Mouse (Mus musculus) kidney, adult 2 months (tissue): ENCODE measurements around the gene Tln2. TPM values are rescaled to one million over a fixed set of nuclear protein-coding genes. Genes with fewer than 3 reads are reported as not detected.

Experiments
- DNase-seq: peaks from one replicate; pipeline ENCODE4 v3.0.0; 2021
- H3K27ac ChIP-seq: fragments of 200-500 bp; 2 replicates; pipeline ENCODE4 v1.5.1; 2012; ENCODE audit warnings: low read depth, low read length, control low read depth, inconsistent platforms; ENCODE audit not compliant: insufficient read depth
- H3K27me3 ChIP-seq: fragments of 200-500 bp; replicated peaks from 2 replicates; pipeline ENCODE4 v1.6.1; 2012; ENCODE audit warnings: mild to moderate bottlenecking, moderate library complexity, low read length, inconsistent platforms; ENCODE audit not compliant: control insufficient read depth, insufficient read depth
- H3K36me3 ChIP-seq: fragments of 200-500 bp; 2 replicates; pipeline ENCODE4 v1.6.1; 2012; ENCODE audit warnings: mild to moderate bottlenecking, moderate library complexity, low read length, inconsistent platforms; ENCODE audit not compliant: control insufficient read depth, insufficient read depth
- H3K4me1 ChIP-seq: fragments of 200-500 bp; 2 replicates; pipeline ENCODE4 v1.6.1; 2011; ENCODE audit warnings: low read length; ENCODE audit not compliant: control insufficient read depth, insufficient read depth
- H3K4me3 ChIP-seq: fragments of 200-500 bp; 2 replicates; pipeline ENCODE4 v1.5.1; 2011; ENCODE audit warnings: mild to moderate bottlenecking, low read depth, low read length, control low read depth; ENCODE audit not compliant: insufficient read depth
- CTCF ChIP-seq: fragments of 200-500 bp; conservative IDR thresholded peaks from 2 replicates; pipeline ENCODE4 v1.5.1; 2011; ENCODE audit warnings: low read depth, mild to moderate bottlenecking, control low read depth, low read length, moderate library complexity, mixed read lengths; ENCODE audit not compliant: insufficient read depth, insufficient read length
- POLR2A ChIP-seq: fragments of 200-500 bp; IDR thresholded peaks from one replicate; pipeline ENCODE4 v1.6.1; 2011; ENCODE audit warnings: low read depth, low read length, control low read depth
- whole genome bisulfite sequencing: fragments of 180-500 bp; shearing (Covaris S2); methylation state at CpG from one replicate; pipeline ENCODE4 v1.1.7; 2018; 5-methylcytosine and 5-hydroxymethylcytosine counted together
- polyA plus RNA-seq: library from polyadenylated mRNA; depleted of rRNA; stranded (reverse); fragments of >200 nt; gene quantifications from 2 replicates; pipeline ENCODE4 v1.2.3, GENCODE M21; 2012

The Tln2 gene
- polyA plus RNA-seq, 1 experiment: 113 TPM

DNA sequence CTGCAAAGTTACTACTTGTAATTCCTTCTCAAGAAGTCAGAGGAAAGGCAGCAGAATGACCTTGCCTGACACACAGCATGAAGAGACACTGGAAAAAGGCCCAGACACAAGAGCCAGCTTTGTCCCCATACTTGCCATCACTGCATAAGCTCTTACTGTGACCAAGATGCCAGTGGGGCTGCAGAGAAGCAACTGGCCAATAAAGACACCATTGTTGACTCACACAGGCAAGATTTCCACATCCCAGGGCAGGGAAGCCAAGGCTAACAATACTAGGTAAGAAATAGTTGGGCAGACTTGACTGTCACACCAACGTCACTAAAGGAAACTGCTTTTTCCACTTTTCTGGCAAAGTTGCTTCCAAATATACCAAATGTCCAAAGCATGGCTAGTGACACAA lies 20.0 kb upstream of the Tln2 start:
- no peak for DNase-seq
- H3K4me1 ChIP-seq: peaks cover 10% of the 10 kb centered on the region
- H3K4me3 ChIP-seq: no peak overlapping the region
- WGBS: 81% methylated on average over 1 of the region's 1 CpGs
- H3K27ac ChIP-seq: no peak overlapping the region
- H3K27me3 ChIP-seq: no peaks in the 10 kb centered on the region
- TF ChIP-seq POLR2A (no peak), CTCF (no peak)
- H3K36me3 ChIP-seq: no peaks in the 10 kb centered on the region

DNA sequence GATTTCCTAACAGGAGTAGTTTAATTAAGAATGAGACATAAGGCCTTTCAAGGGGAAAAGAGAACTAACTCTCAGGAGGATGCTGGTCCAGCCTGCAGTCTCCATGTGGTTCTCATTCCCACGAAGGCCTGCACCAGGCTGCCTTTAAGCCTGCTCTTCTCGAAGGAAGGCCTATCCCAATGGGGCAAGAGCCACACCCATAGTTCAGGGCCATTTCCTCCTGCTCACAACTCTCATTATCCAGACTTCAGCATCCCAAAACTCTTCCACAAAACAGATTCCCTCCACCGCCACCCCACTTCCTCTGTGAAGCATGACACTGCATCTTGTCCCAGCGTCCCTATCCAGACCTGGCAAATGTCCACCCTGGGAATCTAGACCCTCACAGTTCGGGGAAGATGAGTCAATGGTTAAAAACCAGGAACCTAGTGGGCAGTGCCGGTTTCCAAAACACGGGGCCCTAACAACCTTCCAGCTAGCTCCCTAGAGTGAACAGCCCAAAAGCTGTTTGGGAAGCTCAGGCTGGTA lies 15.3 kb upstream of the Tln2 start:
- Histone ChIP-seq H3K4me3 (no peak overlapping the region), H3K27me3 (no peaks in the 10 kb centered on the region), H3K27ac (0 out of 2 replicates have a peak overlapping the region, but pooled peaks have one; percentile 27), H3K4me1 (peaks cover 5% of the 10 kb centered on the region), H3K36me3 (no peaks in the 10 kb centered on the region)
- DNase-seq: no peak
- no peak for TF ChIP-seq POLR2A
- no peak for TF ChIP-seq CTCF
- 61% methylated on average over 7 of the region's 7 CpGs for WGBS

DNA sequence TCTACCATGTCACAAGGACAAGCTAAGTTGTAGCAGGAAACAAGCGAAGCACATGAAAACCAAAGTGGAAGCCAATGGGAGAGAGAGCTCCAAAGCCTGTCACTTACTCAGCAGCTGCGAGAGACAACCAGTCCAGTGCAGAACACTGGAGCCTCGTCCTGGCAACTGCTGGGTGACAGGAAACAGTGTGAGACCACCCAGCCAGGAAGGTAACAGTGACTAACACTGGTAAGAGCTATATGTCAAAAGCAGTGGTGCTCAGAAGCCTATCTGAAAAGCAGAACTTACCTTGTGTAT lies 14.1 kb upstream of the Tln2 start:
- H3K27me3 ChIP-seq: no peaks in the 10 kb centered on the region
- H3K4me3 ChIP-seq: no peak overlapping the region
- DNase-seq: no peak
- peaks cover 5% of the 10 kb centered on the region for H3K4me1 ChIP-seq
- 55% methylated on average over 3 of the region's 3 CpGs for WGBS
- no peaks in the 10 kb centered on the region for H3K36me3 ChIP-seq
- no peak overlapping the region for H3K27ac ChIP-seq
- no peak for TF ChIP-seq POLR2A
- no peak for TF ChIP-seq CTCF

DNA sequence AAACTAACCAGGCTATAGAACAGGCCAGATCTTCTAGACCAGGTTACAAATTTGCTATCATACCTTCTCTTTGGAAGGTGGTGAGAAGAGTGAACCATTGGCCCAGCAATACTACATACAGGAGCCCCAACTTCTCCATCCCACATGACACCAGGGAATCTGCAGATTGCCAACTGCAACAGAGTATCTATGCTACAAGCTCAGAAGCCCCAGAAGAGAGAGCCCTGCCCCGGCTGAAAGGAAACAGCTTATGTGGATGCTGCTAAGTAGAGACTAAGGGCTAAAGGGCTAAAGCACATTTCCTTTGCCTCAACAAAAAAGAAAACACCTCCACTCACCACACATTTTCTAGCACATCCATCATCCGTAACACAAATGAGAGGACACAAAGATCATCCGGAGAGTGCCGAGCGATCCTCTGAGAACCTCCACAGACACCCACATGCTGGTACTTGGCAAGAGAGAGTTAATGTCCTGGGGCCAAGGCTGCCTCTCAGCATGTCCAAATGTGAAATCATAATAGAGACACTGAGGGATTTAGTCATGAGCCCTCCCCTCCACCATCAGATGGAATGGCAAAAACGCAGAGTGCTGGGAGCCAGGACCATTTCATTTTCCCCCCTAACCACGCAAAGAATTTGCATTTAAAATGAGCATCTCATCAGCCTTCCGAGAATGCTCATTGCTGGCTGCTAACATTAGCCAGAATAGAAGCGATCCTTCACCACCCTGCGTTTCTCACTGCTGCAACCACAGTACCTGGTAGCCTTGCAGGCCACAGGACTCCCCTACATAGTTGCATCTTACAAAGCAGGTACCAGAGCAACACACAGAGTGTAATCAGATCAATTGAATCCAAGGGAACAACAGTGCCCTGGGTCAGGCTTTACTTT lies 13.5 kb upstream of the Tln2 start:
- WGBS: 52% methylated on average over 10 of the region's 10 CpGs
- peaks cover 5% of the 10 kb centered on the region for H3K4me1 ChIP-seq
- DNase-seq: peak; percentile 10
- H3K36me3 ChIP-seq: no peaks in the 10 kb centered on the region
- no peaks in the 10 kb centered on the region for H3K27me3 ChIP-seq
- TF ChIP-seq POLR2A (no peak), CTCF (no peak)
- H3K4me3 ChIP-seq: no peak overlapping the region
- H3K27ac ChIP-seq: no peak overlapping the region

DNA sequence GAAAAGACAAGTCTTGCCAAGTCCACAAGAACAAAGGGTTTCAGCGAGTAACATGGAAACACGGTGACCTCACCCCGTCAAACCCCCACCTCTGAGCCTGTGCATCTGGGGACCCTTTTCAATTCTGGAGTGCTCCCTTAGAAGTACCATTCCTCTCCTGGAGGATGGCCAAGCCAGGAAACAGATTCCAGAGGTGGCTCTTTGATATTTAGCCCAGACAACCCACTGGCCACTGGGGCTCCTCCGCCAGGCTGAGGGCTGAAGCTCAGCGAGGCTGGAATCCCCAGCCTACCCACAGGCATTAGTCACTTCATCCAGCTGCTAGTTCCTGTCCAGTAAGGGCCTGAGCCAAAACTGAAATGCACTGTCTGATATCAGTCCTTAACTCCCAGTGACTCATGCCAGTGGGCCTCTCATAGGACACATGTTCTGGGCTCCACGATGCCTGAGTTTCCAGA lies 6.3 kb upstream of the Tln2 start:
- no peak for TF ChIP-seq POLR2A
- Histone ChIP-seq H3K36me3 (no peaks in the 10 kb centered on the region), H3K4me3 (no peak overlapping the region), H3K4me1 (no peaks in the 10 kb centered on the region), H3K27ac (no peak overlapping the region), H3K27me3 (no peaks in the 10 kb centered on the region)
- WGBS: 64% methylated on average over 6 of the region's 6 CpGs
- DNase-seq: peak; percentile 8

DNA sequence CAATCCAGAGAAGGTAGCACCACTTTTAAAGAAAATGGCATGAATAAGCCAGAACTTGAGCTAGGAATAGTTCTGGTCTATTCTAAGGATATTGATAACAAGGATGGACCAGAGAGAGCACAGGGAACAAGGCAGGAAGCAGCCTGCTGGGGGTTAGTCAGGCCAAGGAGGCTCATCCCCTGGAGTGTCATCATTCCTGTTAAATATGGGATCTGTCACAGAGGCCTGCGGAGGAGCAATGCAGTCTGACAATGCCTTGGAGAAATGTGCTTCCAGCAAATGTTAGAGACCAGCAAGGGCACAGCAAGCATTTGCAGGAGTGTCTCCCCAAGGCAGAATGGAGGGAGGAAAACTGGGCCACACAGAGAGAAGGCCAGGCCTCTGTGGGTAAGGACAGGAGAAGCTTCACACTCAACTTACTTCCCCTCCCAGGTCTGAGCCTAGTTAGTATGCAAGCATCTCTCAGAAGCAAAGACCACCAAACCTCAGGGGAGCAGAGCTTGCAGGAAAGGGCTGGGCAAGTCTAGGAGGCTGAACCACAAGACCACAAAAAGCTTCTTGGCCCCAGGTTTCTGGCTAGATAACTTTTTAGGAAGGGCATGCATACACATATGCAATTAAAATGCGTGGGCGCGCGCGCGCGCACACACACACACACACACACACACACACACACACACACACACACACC lies 9.5 kb downstream of the Tln2 start:
- 0 out of 2 replicates have a peak, but pooled peaks cover 3% of the 10 kb centered on the region for H3K4me1 ChIP-seq
- DNase-seq: no peak
- H3K4me3 ChIP-seq: no peak overlapping the region
- no peaks in the 10 kb centered on the region for H3K36me3 ChIP-seq
- WGBS: 86% methylated on average over 8 of the region's 8 CpGs
- no peaks in the 10 kb centered on the region for H3K27me3 ChIP-seq
- H3K27ac ChIP-seq: no peak overlapping the region
- TF ChIP-seq POLR2A: no peak
- TF ChIP-seq CTCF: no peak

DNA sequence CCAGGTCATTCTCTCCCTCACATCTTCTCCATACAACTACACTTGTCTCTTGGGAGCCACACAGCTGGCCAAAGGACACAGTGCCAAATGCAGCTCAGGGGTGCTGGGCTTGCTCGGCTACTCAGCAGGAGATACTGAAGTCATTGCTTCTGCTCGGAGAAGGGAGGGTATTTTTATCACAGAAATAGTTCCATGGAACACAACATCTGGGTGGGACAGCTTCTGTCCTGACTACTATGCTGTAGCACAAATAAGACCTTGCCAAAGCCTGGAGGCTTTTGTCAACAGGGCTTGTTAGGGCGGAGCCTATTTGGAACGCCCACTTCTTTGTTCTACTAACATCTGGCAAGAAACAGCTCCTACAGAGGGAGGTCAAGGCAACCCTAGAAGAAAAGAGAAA lies 10.2 kb downstream of the Tln2 start:
- H3K4me3 ChIP-seq: no peak overlapping the region
- TF ChIP-seq POLR2A (no peak), CTCF (no peak)
- DNase-seq: peak; percentile 17
- 61% methylated on average over 4 of the region's 4 CpGs for WGBS
- H3K27me3 ChIP-seq: no peaks in the 10 kb centered on the region
- H3K27ac ChIP-seq: peak overlapping the region; percentile 39; the same call in 1 of the 2 replicates
- H3K36me3 ChIP-seq: no peaks in the 10 kb centered on the region
- H3K4me1 ChIP-seq: 0 out of 2 replicates have a peak, but pooled peaks cover 3% of the 10 kb centered on the region
